Mouse (Mus musculus) brain, embryonic 14.5 days (tissue): ENCODE measurements around the gene Zfp385c.

Experiments used
- CTCF ChIP-seq: fragments of 200-500 bp; IDR thresholded peaks from 2 replicates; pipeline ENCODE4 v1.5.1; 2012; ENCODE audit warnings: inconsistent platforms, mild to moderate bottlenecking, moderate library complexity, borderline replicate concordance; ENCODE audit not compliant: insufficient read depth, insufficient read length; ENCODE audit errors: extremely low read depth
- POLR2A ChIP-seq: fragments of 200-500 bp; IDR thresholded peaks from 2 replicates; pipeline ENCODE4 v1.6.1; 2012; ENCODE audit warnings: mild to moderate bottlenecking, inconsistent platforms, borderline replicate concordance; ENCODE audit not compliant: poor library complexity, insufficient read depth, insufficient read length, severe bottlenecking; ENCODE audit errors: extremely low read depth

GRCm38 (mm10) chr11:100729976-100730375 is 37.7 kb upstream of the Zfp385c start:
- TF ChIP-seq POLR2A (no peak), CTCF (no peak)
